Mouse (Mus musculus) midbrain, embryonic 13.5 days (tissue): ENCODE data around the gene 2210016L21Rik. TPM values are rescaled to one million over a fixed set of nuclear protein-coding genes. Genes with fewer than 3 reads are reported as not detected.
A peak's percentile ranks its signal among the peaks of the same experiment; 100 is the strongest.

Experiments
- ATAC-seq: fragments of 200-750 bp; cut with Nextera tagmentation; 2 replicates; pipeline ENCODE4 v1.8.0; 2017; ENCODE audit warnings: mild to moderate bottlenecking, moderate TSS enrichment, moderate library complexity
- H3K27ac ChIP-seq: fragments of 300-500 bp; sonication (generic); 2 replicates; pipeline ENCODE4 v1.5.1; 2015; ENCODE audit warnings: inconsistent platforms, mild to moderate bottlenecking, moderate library complexity
- H3K27me3 ChIP-seq: fragments of 300-500 bp; sonication (generic); 2 replicates; pipeline ENCODE4 v1.6.1; 2015; ENCODE audit warnings: mild to moderate bottlenecking, inconsistent platforms
- H3K36me3 ChIP-seq: fragments of 300-500 bp; sonication (generic); 2 replicates; pipeline ENCODE4 v1.6.1; 2015; ENCODE audit warnings: mild to moderate bottlenecking, inconsistent platforms
- H3K4me1 ChIP-seq: fragments of 300-500 bp; sonication (generic); replicated peaks from 2 replicates; pipeline ENCODE4 v1.6.1; 2015; ENCODE audit warnings: inconsistent platforms
- H3K4me2 ChIP-seq: fragments of 300-500 bp; sonication (generic); replicated peaks from 2 replicates; pipeline ENCODE4 v1.6.1; 2015; ENCODE audit warnings: moderate library complexity, mild to moderate bottlenecking, inconsistent platforms
- H3K4me3 ChIP-seq: fragments of 300-500 bp; sonication (generic); replicated peaks from 2 replicates; pipeline ENCODE4 v1.5.1; 2015; ENCODE audit warnings: mild to moderate bottlenecking, inconsistent platforms
- H3K9ac ChIP-seq: fragments of 300-500 bp; sonication (generic); replicated peaks from 2 replicates; pipeline ENCODE4 v1.6.1; 2015; ENCODE audit warnings: mild to moderate bottlenecking, inconsistent platforms
- H3K9me3 ChIP-seq: fragments of 300-500 bp; sonication (generic); 2 replicates; pipeline ENCODE4 v1.6.1; 2016; ENCODE audit warnings: mild to moderate bottlenecking, inconsistent platforms
- WGBS: fragments of 180-500 bp; shearing (Covaris S2); methylation state at CpG from one replicate; pipeline ENCODE4 v1.1.7; 2015; 5-methylcytosine and 5-hydroxymethylcytosine counted together
- polyA plus RNA-seq: library from polyadenylated mRNA; unstranded; fragments of >200 nt; fragmentation: Nextera tagmentation; extraction: Ambion mirVana; gene quantifications from 2 replicates; pipeline ENCODE4 v1.2.1, GENCODE M21; 2015

Gene 2210016L21Rik
- polyA plus RNA-seq, 1 experiment from 2014 or later, result 87.9 TPM

- Histone ChIP-seq H3K9me3 (no peaks in the 10 kb centered on the region), H3K4me2 (no peak overlapping the region), H3K27me3 (peaks cover 6% of the 10 kb centered on the region), H3K9ac (no peak overlapping the region), H3K4me1 (no peaks in the 10 kb centered on the region), H3K36me3 (no peaks in the 10 kb centered on the region), H3K27ac (no peak overlapping the region), H3K4me3 (no peak overlapping the region)
- ATAC-seq, result no peak
- WGBS, result 25% methylated on average over 7 of the region's 7 CpGs
These were observed 26.7 kb downstream of the 2210016L21Rik start for GRCm38 (mm10) chr5:114968651-114969050.

GRCm38 (mm10) chr5:114969064-114969463 is 27.1 kb downstream of the 2210016L21Rik start:
- H3K4me2 ChIP-seq, result no peak overlapping the region
- H3K4me1 ChIP-seq, result no peaks in the 10 kb centered on the region
- H3K36me3 ChIP-seq, result no peaks in the 10 kb centered on the region
- no peaks in the 10 kb centered on the region for H3K9me3 ChIP-seq
- H3K27ac ChIP-seq, result no peak overlapping the region
- no peak for ATAC-seq
- peaks cover 6% of the 10 kb centered on the region for H3K27me3 ChIP-seq
- H3K4me3 ChIP-seq, result no peak overlapping the region
- 12% methylated on average over 4 of the region's 4 CpGs for WGBS
- H3K9ac ChIP-seq, result no peak overlapping the region

GRCm38 (mm10) chr5:114969609-114970215 is 27.8 kb downstream of the 2210016L21Rik start:
- ATAC-seq, result no peak
- 60% methylated on average over 13 of the region's 13 CpGs for WGBS

GRCm38 (mm10) chr5:114970824-114971227 is 28.9 kb downstream of the 2210016L21Rik start, which contains the start of gene Hnf1a:
Gene Hnf1a (minus strand): TSS chr5:114971094.
- Histone ChIP-seq H3K4me2 (no peak within 1 kb of the TSS), H3K27me3 (peaks cover 6% of the 10 kb centered on the region), H3K4me3 (no peak within 1 kb of the TSS), H3K9me3 (no peaks in the 10 kb centered on the region), H3K9ac (no peak within 1 kb of the TSS), H3K36me3 (no peaks in the 10 kb centered on the region), H3K4me1 (no peaks in the 10 kb centered on the region), H3K27ac (no peak within 1 kb of the TSS)
- no peak for ATAC-seq
- WGBS, result 85% methylated on average over 17 of the region's 17 CpGs

More at GRCm38 (mm10) chr5:114969609-114970215, 27.8 kb downstream of the 2210016L21Rik start:
- no peak overlapping the region for H3K4me3 ChIP-seq
- H3K27me3 ChIP-seq, result peaks cover 6% of the 10 kb centered on the region
- no peaks in the 10 kb centered on the region for H3K4me1 ChIP-seq
- H3K4me2 ChIP-seq, result no peak overlapping the region
- H3K27ac ChIP-seq, result no peak overlapping the region
- H3K9me3 ChIP-seq, result no peaks in the 10 kb centered on the region
- no peak overlapping the region for H3K9ac ChIP-seq
- H3K36me3 ChIP-seq, result no peaks in the 10 kb centered on the region

- Histone ChIP-seq H3K9me3 (no peaks in the 10 kb centered on the region), H3K4me2 (no peak overlapping the region), H3K4me3 (no peak overlapping the region), H3K36me3 (no peaks in the 10 kb centered on the region), H3K27ac (no peak overlapping the region), H3K9ac (no peak overlapping the region), H3K4me1 (no peaks in the 10 kb centered on the region), H3K27me3 (peaks cover 6% of the 10 kb centered on the region)
- ATAC-seq, result no peak
- WGBS, result 87% methylated on average over 9 of the region's 9 CpGs
These were observed 30.2 kb downstream of the 2210016L21Rik start for GRCm38 (mm10) chr5:114972201-114972600.

- ATAC-seq, result no peak
- WGBS, result 82% methylated on average over 8 of the region's 8 CpGs
- Histone ChIP-seq H3K27me3 (peaks cover 6% of the 10 kb centered on the region; the same call in 1 of the 2 replicates), H3K4me2 (no peak overlapping the region), H3K9ac (no peak overlapping the region), H3K9me3 (no peaks in the 10 kb centered on the region), H3K4me1 (no peaks in the 10 kb centered on the region), H3K27ac (no peak overlapping the region), H3K4me3 (no peak overlapping the region), H3K36me3 (no peaks in the 10 kb centered on the region)
These were observed 31.2 kb downstream of the 2210016L21Rik start for GRCm38 (mm10) chr5:114973131-114973530.

- H3K9ac ChIP-seq, result no peak overlapping the region
- H3K4me3 ChIP-seq, result no peak overlapping the region
- no peaks in the 10 kb centered on the region for H3K36me3 ChIP-seq
- no peak overlapping the region for H3K4me2 ChIP-seq
- no peak for ATAC-seq
- H3K9me3 ChIP-seq, result no peaks in the 10 kb centered on the region
- peaks cover 12% of the 10 kb centered on the region for H3K4me1 ChIP-seq
- H3K27ac ChIP-seq, result no peak overlapping the region
- no peaks in the 10 kb centered on the region for H3K27me3 ChIP-seq
These were observed 35.0 kb downstream of the 2210016L21Rik start for GRCm38 (mm10) chr5:114976935-114977334.

GRCm38 (mm10) chr5:114978473-114978872 is 36.5 kb downstream of the 2210016L21Rik start:
- Histone ChIP-seq H3K4me3 (no peak overlapping the region), H3K9me3 (no peaks in the 10 kb centered on the region), H3K9ac (no peak overlapping the region), H3K27ac (no peak overlapping the region), H3K4me2 (no peak overlapping the region), H3K36me3 (no peaks in the 10 kb centered on the region), H3K27me3 (no peaks in the 10 kb centered on the region), H3K4me1 (peaks cover 12% of the 10 kb centered on the region)
- WGBS, result 68% methylated on average over 11 of the region's 11 CpGs
- no peak for ATAC-seq

- Histone ChIP-seq H3K27me3 (no peaks in the 10 kb centered on the region), H3K9ac (no peak overlapping the region), H3K4me2 (peak overlapping the region; percentile 67), H3K36me3 (no peaks in the 10 kb centered on the region), H3K4me3 (peak overlapping the region; percentile 35), H3K27ac (no peak overlapping the region), H3K4me1 (peaks cover 12% of the 10 kb centered on the region), H3K9me3 (no peaks in the 10 kb centered on the region)
- peak; percentile 56; the same call in 1 of the 2 replicates for ATAC-seq
- WGBS, result 6% methylated on average over 6 of the region's 6 CpGs
These were observed 36.9 kb downstream of the 2210016L21Rik start for GRCm38 (mm10) chr5:114978888-114979249.

- 0 out of 2 replicates have a peak, but pooled peaks have one; percentile 45 for ATAC-seq
- 4% methylated on average over 32 of the region's 32 CpGs for WGBS
- no peaks in the 10 kb centered on the region for H3K9me3 ChIP-seq
These were observed 37.5 kb downstream of the 2210016L21Rik start for GRCm38 (mm10) chr5:114979250-114980121.

GRCm38 (mm10) chr5:114980122-114980748 is 38.3 kb downstream of the 2210016L21Rik start:
- no peaks in the 10 kb centered on the region for H3K27me3 ChIP-seq
- H3K4me3 ChIP-seq, result peak overlapping the region; percentile 35
- H3K27ac ChIP-seq, result no peak overlapping the region
- 19% methylated on average over 16 of the region's 16 CpGs for WGBS
- H3K36me3 ChIP-seq, result no peaks in the 10 kb centered on the region
- H3K9ac ChIP-seq, result no peak overlapping the region
- H3K4me1 ChIP-seq, result peaks cover 12% of the 10 kb centered on the region
- no peak for ATAC-seq
- H3K9me3 ChIP-seq, result no peaks in the 10 kb centered on the region
- H3K4me2 ChIP-seq, result peak overlapping the region; percentile 67

More at GRCm38 (mm10) chr5:114979250-114980121, 37.5 kb downstream of the 2210016L21Rik start:
- peak overlapping the region; percentile 67 for H3K4me2 ChIP-seq
- H3K9ac ChIP-seq, result peak overlapping the region; percentile 19; the same call in 1 of the 2 replicates
- H3K4me3 ChIP-seq, result peak overlapping the region; percentile 35
- no peak overlapping the region for H3K27ac ChIP-seq
- no peaks in the 10 kb centered on the region for H3K36me3 ChIP-seq
- peaks cover 12% of the 10 kb centered on the region for H3K4me1 ChIP-seq
- no peaks in the 10 kb centered on the region for H3K27me3 ChIP-seq

GRCm38 (mm10) chr5:114982001-114982400 is 40.0 kb downstream of the 2210016L21Rik start:
- Histone ChIP-seq H3K27me3 (no peaks in the 10 kb centered on the region), H3K9me3 (no peaks in the 10 kb centered on the region), H3K4me2 (no peak overlapping the region), H3K4me1 (peaks cover 12% of the 10 kb centered on the region), H3K9ac (no peak overlapping the region), H3K27ac (no peak overlapping the region), H3K4me3 (no peak overlapping the region), H3K36me3 (no peaks in the 10 kb centered on the region)
- no peak for ATAC-seq
- 59% methylated on average over 15 of the region's 15 CpGs for WGBS
